Mouse (Mus musculus) retina, postnatal 7 days (tissue): ENCODE data around the gene Slc12a4.
"Not testable (repeated sequence)": the region's sequence is repeated elsewhere in the genome, so short reads cannot be mapped to it uniquely, and the experiment has no call there.

Experiments used
- DNase-seq: peaks from one replicate; pipeline ENCODE4 v3.0.0-alpha.2; 2012; ENCODE audit warnings: low read depth, low spot score

Gene Slc12a4

DNA sequence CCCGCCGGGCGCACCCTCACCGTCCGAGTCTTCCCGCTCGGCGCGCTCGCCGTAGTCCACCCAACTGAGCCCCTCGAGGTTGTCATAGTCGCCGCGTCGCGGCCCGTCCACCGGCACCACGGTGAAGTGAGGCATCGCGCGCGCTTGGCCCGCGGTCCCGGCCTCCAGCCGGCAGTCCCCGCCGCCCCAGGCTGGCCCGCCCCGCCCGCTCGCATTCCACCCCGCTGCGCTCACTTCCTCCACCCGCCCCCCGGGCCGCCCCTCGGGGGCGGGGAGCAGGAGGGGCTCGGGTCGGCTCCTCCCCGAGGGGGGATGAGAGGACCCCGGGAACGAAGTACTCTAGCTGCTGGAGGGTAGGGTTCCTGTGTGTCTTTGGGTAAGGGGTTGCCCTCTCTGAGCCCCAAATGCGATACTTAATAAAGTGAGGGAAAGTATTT, at the start of gene Slc12a4:
Gene Slc12a4 (minus strand): TSS at position 193 of the 437 bp plus-strand sequence.
- DNase-seq, result peak; percentile 27

DNA sequence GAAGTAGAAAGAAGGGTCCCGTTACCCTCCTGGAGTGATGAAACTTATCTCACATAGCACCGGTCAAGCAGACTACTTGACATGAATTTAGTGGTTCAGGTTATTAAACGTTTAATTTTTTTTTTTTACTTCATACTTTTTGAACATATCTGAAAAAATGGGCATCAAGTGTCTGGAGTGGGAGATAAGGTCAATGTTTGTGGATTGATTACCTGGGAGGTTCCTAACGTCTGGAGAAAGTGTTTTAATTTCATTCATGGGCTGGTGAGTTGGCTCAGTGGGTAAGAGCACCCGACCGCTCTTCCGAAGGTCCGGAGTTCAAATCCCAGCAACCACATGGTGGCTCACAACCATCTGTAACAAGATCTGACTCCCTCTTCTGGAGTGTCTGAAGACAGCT, 46.3 kb upstream of the Slc12a4 start:
- not testable (repeated sequence) for DNase-seq

DNA sequence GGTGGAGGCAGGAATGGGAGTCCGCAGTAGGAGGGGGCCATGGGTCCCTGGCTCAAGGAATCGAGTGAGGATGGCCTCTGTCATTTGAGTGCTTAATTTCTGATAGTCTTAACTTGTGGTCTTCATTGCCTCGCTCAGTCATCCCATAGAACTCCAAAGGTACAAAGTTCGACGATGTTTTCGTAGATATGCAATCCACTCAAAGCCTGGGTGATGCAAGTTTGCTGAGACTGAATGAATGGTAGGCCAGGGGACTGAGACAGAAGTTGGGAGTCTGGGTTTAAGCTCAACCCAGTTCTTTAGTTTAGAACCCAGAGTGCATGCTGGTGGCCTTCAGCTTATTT, 45.7 kb upstream of the Slc12a4 start, which contains the start of gene Ddx28:
Gene Ddx28 (minus strand): TSS at position 240 of the 344 bp plus-strand sequence.
- DNase-seq, result no peak

DNA sequence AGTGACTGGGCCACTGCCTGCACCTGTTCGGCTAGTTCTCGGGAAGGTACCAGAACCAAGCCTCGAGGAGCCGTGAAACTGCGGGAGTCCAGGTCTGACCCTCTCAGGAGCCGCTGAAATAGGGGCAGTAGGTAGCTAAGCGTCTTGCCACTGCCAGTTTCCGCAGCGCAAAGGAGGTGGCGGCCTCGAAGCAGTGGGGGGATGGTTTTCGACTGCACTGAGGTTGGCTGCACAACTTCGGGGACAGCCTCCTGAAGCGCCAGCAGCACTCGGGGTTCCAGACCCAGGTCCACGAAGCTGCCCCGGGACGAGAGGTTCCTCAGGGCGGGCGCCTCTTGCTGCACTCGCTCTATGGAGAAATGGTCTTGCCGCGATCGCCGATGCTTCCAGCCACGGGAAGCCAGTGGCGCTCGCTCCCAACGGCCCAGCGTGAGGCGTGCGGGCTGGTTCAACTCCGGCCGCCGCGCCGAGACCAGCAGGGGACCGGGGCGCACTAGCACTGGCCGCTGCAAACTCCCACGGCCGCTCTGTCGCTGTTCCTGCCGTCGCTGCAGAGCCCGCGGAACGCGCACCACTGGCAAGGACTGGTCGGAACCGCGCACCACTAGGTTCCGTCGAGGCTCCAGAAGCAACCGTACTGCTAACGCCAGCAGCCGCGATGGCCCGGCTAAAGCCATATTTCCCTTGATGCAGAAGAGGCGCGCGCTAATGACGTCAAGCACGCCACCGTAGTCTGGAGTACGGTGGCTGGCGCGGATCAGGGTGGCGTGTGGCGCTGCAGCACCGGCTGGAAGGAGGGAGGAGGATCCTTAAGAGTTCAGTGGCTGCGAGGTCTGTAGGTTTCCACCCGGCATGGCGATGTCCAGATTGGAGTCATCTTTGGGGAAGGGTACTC, 45.1 kb upstream of the Slc12a4 start:
- DNase-seq, result peak; percentile 91

DNA sequence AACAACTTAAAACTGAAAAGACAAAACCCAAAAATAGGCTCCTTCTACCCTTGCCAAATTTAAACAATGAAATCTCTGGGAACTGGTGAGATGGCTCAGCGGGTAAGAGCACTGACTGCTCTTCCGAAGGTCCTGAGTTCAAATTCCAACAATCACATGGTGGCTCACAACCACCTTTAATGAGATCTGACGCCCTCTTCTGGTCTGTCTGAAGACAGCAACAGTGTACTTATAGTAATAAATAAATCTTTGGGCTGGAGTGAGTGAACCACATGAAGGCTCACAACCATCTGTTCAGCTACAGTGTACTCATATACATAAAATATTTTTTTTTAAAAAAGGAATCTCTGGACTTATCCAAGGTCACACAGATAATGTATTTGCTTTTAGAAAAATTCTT, 42.0 kb upstream of the Slc12a4 start:
- not testable (repeated sequence) for DNase-seq

DNA sequence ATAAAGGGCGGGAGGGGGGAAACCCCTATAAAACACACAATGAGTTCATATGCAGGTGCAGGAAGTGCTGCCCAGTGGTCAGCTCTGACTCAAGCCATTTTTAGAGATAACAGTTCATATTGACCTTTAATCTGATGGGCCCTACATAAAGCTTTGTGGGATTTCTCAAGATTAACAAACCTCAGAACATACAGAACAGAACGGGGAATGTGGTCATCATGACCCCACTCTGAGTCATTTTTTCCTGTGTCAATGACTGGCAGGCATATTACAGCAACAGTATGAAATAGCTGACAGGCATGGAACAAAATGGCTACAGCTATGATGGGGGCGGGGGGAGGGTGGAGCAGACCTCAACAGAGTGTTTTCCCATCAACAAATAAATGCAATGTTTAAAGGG, 41.2 kb upstream of the Slc12a4 start:
- no peak for DNase-seq

DNA sequence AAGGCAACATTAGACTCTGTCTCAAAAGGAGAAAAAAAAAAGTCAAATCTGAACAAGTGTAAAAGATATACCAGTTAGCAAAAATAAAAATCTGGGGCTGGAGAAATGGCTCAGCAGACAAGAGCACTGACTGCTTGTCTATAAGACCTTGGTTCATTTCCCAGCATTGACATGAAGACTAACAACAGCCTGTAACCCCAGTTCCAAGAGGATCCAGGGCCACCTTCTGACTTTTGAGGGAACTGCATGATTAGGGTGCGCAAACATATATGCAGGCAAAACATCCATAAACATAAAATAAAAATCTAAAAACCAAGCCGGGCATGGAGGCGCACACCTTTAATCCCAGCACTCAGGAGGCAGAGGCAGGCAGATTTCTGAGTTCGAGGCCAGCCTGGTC, 40.5 kb upstream of the Slc12a4 start:
- no peak for DNase-seq

DNA sequence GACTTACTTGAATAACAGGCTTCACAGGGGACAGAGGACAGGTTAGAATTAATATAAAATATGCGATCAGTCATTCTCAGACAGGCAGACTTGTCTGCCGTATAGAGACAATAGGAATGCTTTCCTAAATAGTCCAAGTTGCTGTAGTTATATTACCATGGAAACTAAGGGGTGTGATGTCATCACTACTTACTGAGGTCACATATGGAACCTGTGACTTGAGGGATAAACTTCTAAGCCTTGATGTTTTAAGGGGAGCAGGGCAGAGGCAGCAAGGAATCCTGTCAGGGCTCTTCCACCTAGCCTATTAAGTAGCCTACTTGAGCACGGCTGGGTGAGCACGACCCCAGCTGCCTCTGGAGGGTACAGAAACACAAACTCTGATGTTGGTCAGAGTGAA, 40.0 kb upstream of the Slc12a4 start, which contains the start of gene Dpep2nb:
Gene Dpep2nb (minus strand): TSS at position 101 of the 400 bp plus-strand sequence.
- no peak for DNase-seq

DNA sequence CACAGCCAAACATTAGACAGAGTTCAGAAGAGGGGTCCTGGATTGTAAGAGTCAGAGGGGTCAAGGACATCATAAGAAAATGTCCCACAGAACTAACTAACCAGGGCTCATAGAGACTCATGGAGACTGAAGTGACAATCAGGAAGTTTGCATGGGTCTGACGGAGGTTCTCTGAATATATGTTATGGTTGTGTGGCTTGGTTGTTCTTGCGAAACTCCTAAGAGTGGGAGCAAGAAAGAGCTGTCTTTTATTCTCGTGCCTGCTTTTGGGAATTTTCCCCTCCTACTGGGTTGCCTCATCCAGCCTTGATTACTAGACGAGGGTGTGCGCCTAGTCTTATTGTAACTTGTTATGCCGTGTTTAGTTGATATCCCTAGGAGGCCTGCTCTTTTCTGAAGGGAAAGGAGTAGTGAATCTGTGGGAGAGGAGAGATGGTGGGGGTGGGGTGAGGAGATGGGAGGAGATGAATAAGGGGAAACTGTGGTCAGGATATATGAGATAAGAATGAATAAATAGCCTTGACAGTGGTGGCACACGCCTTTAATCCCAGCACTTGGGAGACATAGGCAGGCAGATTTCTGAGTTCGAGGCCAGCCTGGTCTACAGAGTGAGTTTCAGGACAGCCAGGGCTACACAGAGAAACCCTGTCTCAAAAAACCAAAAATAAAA, 38.8 kb upstream of the Slc12a4 start:
- DNase-seq, result no peak

DNA sequence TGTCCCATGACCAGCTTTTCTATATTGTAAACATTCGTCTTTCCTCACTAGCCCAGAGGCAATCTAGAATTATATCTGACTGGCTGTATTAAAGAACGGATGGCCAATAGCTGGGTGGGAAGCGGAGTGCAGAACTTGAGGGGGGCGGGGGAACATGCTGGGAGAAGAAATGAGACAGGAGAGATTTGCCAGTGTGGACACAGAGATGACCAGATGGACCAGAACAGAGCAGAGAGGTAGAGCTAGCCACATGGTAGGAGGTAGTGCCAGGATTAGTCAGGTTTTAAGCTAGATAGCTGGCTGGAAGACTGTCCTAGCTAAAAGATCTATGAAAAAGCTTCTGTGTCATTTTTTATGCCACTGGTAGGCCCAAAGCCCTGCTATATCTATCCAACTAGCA, 36.0 kb upstream of the Slc12a4 start:
- DNase-seq, result no peak

DNA sequence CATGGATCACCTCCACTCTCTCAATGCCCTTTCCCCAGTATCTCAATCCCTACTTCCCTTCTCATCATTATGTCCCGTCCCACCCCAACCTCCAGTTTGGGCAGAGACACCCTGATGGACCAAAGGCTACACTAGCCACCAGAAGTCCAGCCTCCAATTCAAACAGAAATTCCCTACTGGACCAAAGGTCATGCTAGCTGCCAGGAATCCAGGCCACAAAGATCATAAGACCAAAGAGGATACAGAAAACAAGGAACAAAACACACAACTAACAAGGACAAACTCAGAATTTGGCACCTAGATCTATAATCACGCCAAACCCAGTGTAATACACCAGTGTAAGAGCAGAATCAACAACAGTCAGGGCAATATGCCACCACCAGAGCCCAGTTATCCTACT, 33.1 kb upstream of the Slc12a4 start:
- DNase-seq, result no peak

DNA sequence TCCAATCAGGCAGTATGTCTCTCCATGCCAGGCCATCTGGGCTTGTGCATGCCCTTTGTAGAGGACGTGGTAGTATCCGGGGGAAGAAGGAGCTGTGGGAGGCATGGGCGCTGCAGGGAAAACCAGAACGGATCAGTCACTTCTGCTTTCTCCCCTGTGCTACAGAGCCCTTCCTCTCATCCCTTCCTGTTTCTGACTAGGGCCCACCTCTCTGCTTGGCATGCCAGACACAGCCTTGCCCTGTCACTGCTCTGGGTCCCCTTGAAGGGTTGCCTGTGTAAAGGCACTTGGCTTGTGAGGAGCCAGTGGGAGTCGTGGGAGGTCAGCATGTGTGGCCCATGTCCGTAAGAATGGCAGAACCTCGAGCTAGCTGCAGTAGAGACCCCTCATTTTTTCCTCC, 30.5 kb upstream of the Slc12a4 start:
- no peak for DNase-seq

DNA sequence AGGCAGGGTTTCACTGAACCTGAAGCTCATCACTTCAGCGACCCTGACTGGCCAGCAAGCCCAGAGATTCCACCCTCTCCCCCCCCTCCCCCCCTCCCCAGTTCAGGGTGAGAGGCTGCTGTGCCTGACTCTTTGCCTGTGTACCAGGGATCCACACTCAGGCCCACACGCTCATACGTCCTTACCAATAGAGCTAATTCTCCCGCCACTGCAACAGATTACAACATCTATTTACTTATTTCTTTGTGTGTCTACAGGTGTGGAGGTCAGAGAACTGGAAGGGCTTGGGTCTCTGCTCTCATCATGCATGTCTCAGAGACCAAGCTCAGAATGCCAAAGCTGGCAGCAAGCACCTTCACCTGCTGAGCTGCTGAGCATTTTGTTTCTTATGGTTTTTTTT, 27.3 kb upstream of the Slc12a4 start:
- DNase-seq, result no peak

DNA sequence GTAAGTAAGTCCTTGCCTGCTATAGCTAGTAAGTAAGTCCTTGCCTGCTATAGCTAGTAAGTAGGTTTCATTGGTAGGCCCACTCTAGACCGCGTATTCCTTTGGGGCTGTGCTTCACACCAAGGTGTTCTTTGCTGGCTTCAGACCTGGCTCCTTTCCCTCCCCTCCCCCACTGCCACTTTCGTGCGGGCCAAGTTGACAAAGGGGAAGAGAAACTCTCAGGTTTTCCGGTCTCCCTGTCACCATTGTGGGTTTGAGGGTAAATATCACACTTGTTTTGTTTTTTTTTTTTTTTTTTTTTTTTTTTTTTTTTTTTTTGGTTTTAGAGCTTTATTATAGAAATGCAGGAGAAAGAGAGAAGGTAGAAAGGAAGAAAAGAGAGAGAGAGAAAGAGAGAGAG, 26.6 kb upstream of the Slc12a4 start:
- DNase-seq, result no peak

DNA sequence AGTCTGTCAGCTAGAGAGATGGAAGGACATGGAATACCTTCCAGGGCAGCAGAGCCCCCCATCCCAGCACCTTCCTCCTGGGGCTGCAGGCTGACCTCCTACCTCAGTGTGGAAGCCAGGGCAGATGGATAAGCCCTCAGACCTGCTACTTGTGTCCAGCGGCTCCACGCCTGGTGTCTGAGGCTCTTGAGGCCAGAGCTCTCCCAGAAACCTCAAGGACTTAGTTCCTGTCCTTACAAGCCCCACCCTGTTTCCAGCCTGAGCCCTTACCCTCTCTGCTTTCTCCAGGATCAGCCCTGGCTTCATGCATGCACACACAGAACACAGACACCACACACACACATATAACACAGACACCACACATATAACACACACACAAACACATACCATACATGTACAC, 25.6 kb upstream of the Slc12a4 start:
- DNase-seq, result no peak

DNA sequence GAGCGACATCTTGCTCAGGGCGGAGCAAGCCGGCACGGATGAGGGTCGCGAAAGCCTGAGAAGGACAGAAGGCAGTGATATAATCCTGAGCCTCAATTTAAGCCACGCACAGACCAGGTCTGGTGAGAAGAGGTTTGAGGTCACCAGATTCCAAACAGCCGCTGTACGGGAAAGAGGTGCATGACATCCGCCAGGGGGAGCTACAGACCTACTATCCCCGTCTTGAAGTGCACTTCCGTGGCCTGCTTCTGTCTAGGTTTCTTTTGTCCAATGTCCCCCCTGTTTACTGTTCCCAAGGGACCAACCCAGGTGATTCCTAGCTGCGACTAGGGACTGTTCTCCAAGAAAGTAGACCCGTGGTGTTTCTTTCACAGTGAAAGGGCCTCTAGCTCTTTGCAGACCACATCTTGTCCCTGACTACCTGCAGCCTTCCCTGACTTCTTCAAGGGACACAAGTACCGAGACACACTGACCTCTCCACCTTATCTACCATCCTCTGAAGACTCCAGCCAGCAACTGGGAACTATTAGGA, 25.0 kb upstream of the Slc12a4 start, which contains the start of gene Dus2:
Gene Dus2 (plus strand): TSS at position 482 of the 532 bp plus-strand sequence.
- peak; percentile 83 for DNase-seq

DNA sequence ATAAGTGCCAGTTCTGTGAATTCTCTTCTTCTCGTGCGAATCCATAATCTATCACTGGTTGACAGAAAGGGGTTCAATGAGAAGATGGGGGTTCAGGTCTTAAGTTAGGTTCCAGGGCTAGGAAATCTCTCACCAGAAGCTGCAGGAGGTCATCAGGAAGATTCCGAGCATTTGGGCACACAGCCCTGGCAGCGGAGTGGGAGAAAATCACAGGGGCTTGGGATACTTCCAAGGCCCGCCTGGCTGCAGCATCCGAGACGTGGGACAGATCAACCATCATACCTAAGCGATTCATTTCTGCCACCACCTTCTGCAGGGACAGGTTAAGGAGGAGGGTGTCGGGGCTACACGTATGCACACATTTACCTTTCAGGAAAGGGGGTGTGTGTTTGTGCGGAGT, 22.6 kb upstream of the Slc12a4 start:
- DNase-seq, result no peak

DNA sequence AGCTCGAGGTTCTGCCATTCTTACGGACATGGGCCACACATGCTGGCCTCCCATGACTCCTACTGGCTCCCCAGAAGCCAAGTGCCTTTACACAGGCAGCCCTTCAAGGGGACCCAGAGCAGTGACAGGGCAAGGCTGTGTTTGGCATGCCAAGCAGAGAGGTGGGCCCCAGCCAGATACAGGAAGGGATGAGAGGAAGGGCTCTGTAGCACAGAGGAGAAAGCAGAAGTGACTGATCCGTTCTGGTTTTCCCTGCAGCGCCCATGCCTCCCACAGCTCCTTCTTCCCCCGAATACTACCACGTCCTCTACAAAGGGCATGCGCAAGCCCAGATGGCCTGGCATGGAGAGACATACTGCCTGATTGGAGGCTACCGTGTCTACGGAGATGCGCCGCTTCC, 17.5 kb upstream of the Slc12a4 start:
- not testable (repeated sequence) for DNase-seq

DNA sequence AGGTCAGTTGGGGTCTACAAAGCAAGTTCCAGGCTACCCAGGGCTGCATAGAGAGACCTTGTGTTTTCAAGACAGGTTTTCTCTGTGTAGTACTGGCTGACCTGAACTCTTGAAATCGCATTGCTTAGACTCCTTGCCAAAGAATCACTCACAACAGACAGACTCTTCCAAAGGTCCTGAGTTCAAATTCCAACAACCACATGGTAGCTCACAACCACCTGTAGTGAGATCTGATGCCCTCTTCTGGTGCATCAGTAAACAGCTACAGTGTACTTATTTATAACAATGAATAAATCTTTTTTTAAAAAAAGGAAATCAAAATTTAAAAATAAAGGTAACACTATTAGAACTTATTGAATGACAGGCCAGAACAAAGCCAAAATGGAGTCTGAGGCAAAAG, 15.2 kb upstream of the Slc12a4 start:
- no peak for DNase-seq

DNA sequence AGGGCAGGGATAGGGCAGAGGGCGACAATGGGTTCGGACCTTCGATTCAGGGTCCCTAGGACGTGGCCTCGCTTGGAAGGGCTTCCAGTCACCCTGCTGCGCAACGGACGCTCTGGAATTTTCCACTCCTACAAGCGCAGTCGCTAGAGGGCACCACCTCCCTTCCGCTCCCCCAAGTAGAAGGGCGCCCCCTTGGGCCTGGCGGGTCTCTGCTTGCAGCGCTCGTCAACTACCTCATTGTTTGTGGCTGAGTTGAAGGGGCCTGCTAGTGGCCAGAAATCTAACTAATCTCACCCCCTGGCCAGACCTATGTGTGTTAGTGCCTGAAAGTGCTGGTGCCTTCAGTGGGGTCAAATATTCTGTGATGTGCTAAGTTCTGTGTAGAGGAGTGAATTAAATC, 13.4 kb upstream of the Slc12a4 start, which contains the start of gene Dpep3:
Gene Dpep3 (minus strand): TSS at position 105 of the 400 bp plus-strand sequence.
- DNase-seq, result no peak

DNA sequence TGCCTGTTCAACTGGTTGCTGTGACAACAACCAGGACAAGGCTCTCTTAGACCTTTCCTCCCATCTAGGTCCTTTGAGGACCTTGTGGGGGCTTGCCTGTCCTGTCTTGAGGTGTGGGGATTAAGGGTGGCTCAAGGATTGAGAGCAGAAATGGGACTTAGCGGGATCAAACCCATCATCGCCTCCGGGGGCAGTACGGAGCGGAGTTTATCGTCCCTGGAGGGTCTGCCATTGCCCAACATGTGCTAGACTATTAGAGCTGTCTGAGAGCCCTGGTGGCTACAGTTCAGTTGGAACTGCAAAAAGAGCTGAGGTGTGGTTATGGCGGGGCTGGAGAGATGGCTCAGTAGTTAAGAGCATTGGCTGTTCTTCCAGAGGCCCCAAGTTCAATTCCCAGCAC, 9.5 kb upstream of the Slc12a4 start:
- DNase-seq, result no peak

DNA sequence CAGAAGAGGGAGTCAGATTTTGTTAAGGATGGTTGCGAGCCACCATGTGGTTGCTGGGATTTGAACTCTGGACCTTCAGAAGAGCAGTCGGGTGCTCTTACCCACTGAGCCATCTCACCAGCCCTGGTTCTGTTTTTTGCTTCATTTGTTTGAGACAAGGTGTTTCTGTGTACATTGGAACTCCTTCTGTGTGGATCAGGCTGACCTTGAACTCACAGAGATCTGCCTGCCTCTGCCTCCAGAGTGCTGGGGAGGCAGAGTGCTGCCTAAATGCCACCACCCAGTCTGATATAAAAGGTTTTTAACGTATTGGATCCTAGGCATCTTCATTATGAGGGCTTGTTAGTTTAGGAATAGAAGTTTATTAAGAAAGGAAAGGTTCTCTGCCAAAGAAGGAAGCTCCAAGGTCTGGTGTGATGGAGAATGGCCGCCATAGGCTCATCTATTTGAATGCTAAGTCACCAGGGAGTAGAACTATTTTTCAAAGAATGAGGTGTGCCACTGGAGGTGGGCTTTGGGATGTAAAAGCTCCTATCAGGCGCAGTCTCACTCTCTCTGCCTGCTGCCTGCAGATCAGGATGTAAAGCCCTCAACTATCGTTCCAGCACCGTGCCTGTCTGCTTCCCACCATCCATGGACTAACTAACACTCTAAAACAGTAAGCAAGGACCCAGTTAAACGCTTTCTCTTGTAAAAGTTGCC, 5.3 kb upstream of the Slc12a4 start:
- no peak for DNase-seq
